Mouse (Mus musculus) heart, embryonic 11.5 days (tissue): ENCODE data around the gene Gbgt1. TPM values are rescaled to one million over a fixed set of nuclear protein-coding genes. Genes with fewer than 3 reads are reported as not detected.

ENCODE experiments used
- ATAC-seq: fragments of 200-750 bp; cut with Nextera tagmentation; replicated peaks from 2 replicates; pipeline ENCODE4 v1.8.0; 2017; ENCODE audit warnings: moderate library complexity; ENCODE audit not compliant: insufficient number of reproducible peaks, low FRiP score, low TSS enrichment
- H3K27ac ChIP-seq: fragments of 300-500 bp; sonication (generic); 2 replicates; pipeline ENCODE4 v1.5.1; 2014; ENCODE audit warnings: mild to moderate bottlenecking, low read depth, low read length
- H3K27me3 ChIP-seq: fragments of 300-500 bp; sonication (generic); 2 replicates; pipeline ENCODE4 v1.6.1; 2014; ENCODE audit warnings: mild to moderate bottlenecking, low read length, mixed read lengths; ENCODE audit not compliant: control insufficient read depth, insufficient read depth
- H3K36me3 ChIP-seq: fragments of 300-500 bp; sonication (generic); 2 replicates; pipeline ENCODE4 v1.6.1; 2014; ENCODE audit warnings: mild to moderate bottlenecking, low read length, moderate library complexity, mixed read lengths; ENCODE audit not compliant: control insufficient read depth, insufficient read depth
- H3K4me1 ChIP-seq: fragments of 300-500 bp; sonication (generic); 2 replicates; pipeline ENCODE4 v1.6.1; 2014; ENCODE audit warnings: low read length; ENCODE audit not compliant: control insufficient read depth, insufficient read depth
- H3K4me2 ChIP-seq: fragments of 300-500 bp; sonication (generic); 2 replicates; pipeline ENCODE4 v1.6.1; 2014; ENCODE audit warnings: mild to moderate bottlenecking, moderate library complexity
- H3K4me3 ChIP-seq: fragments of 300-500 bp; sonication (generic); 2 replicates; pipeline ENCODE4 v1.5.1; 2014; ENCODE audit warnings: low read depth, low read length
- H3K9ac ChIP-seq: fragments of 300-500 bp; sonication (generic); 2 replicates; pipeline ENCODE4 v1.6.1; 2014; ENCODE audit warnings: mild to moderate bottlenecking, low read depth, low read length, moderate library complexity
- H3K9me3 ChIP-seq: fragments of 300-500 bp; sonication (generic); replicated peaks from 2 replicates; pipeline ENCODE4 v1.6.1; 2016; ENCODE audit warnings: low read length; ENCODE audit not compliant: control insufficient read depth
- WGBS: fragments of 180-500 bp; shearing (Covaris S2); extraction: QIAGEN DNeasy Blood & Tissue Kit; methylation state at CpG from one replicate; pipeline ENCODE4 v1.1.7; 2014; ENCODE audit not compliant: insufficient replicate concordance; 5-methylcytosine and 5-hydroxymethylcytosine counted together
- polyA plus RNA-seq: library from polyadenylated mRNA; unstranded; fragments of >200 nt; fragmentation: Nextera tagmentation; extraction: Ambion mirVana; gene quantifications from 2 replicates; pipeline ENCODE4 v1.2.1, GENCODE M21; 2014

Gene Gbgt1
- polyA plus RNA-seq, 1 experiment from 2014 or later = 0.27 TPM

- Histone ChIP-seq H3K4me2 (no peak overlapping the region), H3K4me3 (no peak overlapping the region), H3K9ac (no peak overlapping the region), H3K36me3 (no peaks in the 10 kb centered on the region; the same call in 1 of the 2 replicates), H3K9me3 (no peaks in the 10 kb centered on the region), H3K27me3 (no peaks in the 10 kb centered on the region), H3K4me1 (peaks cover 57% of the 10 kb centered on the region), H3K27ac (no peak overlapping the region)
- WGBS = 77% methylated on average over 11 of the region's 11 CpGs
- ATAC-seq = no peak
These were observed 40.3 kb downstream of the Gbgt1 start for GRCm38 (mm10) chr2:28536766-28537633.

GRCm38 (mm10) chr2:28537634-28537920 lies 40.9 kb downstream of the Gbgt1 start:
- peaks cover 5% of the 10 kb centered on the region for H3K36me3 ChIP-seq
- 51% methylated on average over 4 of the region's 4 CpGs for WGBS
- H3K9me3 ChIP-seq = no peaks in the 10 kb centered on the region
- H3K4me1 ChIP-seq = peaks cover 51% of the 10 kb centered on the region
- no peak for ATAC-seq
- no peak overlapping the region for H3K9ac ChIP-seq
- no peak overlapping the region for H3K4me2 ChIP-seq
- H3K27me3 ChIP-seq = no peaks in the 10 kb centered on the region
- no peak overlapping the region for H3K27ac ChIP-seq
- no peak overlapping the region for H3K4me3 ChIP-seq

GRCm38 (mm10) chr2:28537995-28538816 lies 41.5 kb downstream of the Gbgt1 start:
- Histone ChIP-seq H3K4me2 (no peak overlapping the region), H3K27ac (no peak overlapping the region), H3K27me3 (no peaks in the 10 kb centered on the region), H3K36me3 (peaks cover 5% of the 10 kb centered on the region), H3K9me3 (no peaks in the 10 kb centered on the region), H3K9ac (peak overlapping the region; percentile 17; the same call in 1 of the 2 replicates), H3K4me1 (peaks cover 47% of the 10 kb centered on the region), H3K4me3 (no peak overlapping the region)
- WGBS = 77% methylated on average over 8 of the region's 8 CpGs
- no peak for ATAC-seq

- no peaks in the 10 kb centered on the region for H3K9me3 ChIP-seq
- no peak for ATAC-seq
- 50% methylated on average over 1 of the region's 1 CpGs for WGBS
- H3K27me3 ChIP-seq = no peaks in the 10 kb centered on the region
- peaks cover 45% of the 10 kb centered on the region for H3K4me1 ChIP-seq
- H3K9ac ChIP-seq = peak overlapping the region; percentile 17; the same call in 1 of the 2 replicates
- no peak overlapping the region for H3K27ac ChIP-seq
- H3K36me3 ChIP-seq = peaks cover 5% of the 10 kb centered on the region
- no peak overlapping the region for H3K4me3 ChIP-seq
- no peak overlapping the region for H3K4me2 ChIP-seq
These were observed 42.1 kb downstream of the Gbgt1 start for GRCm38 (mm10) chr2:28538817-28539128.

- H3K4me3 ChIP-seq = no peak overlapping the region
- H3K4me1 ChIP-seq = peaks cover 41% of the 10 kb centered on the region
- no peak overlapping the region for H3K27ac ChIP-seq
- H3K9ac ChIP-seq = peak overlapping the region; percentile 17; the same call in 1 of the 2 replicates
- no peak overlapping the region for H3K4me2 ChIP-seq
- WGBS = 46% methylated on average over 7 of the region's 7 CpGs
- no peaks in the 10 kb centered on the region for H3K9me3 ChIP-seq
- ATAC-seq = no peak
- no peaks in the 10 kb centered on the region for H3K27me3 ChIP-seq
- peaks cover 8% of the 10 kb centered on the region for H3K36me3 ChIP-seq
These were observed 42.5 kb downstream of the Gbgt1 start for GRCm38 (mm10) chr2:28539206-28539605.

GRCm38 (mm10) chr2:28539949-28540348 lies 43.3 kb downstream of the Gbgt1 start:
- Histone ChIP-seq H3K9ac (no peak overlapping the region), H3K4me3 (no peak overlapping the region), H3K4me2 (no peak overlapping the region), H3K27me3 (no peaks in the 10 kb centered on the region), H3K36me3 (peaks cover 8% of the 10 kb centered on the region), H3K4me1 (peaks cover 34% of the 10 kb centered on the region), H3K9me3 (no peaks in the 10 kb centered on the region), H3K27ac (no peak overlapping the region)
- whole genome bisulfite sequencing = 60% methylated on average over 2 of the region's 2 CpGs
- no peak for ATAC-seq

GRCm38 (mm10) chr2:28540587-28541227 lies 44.0 kb downstream of the Gbgt1 start:
- ATAC-seq = no peak
- Histone ChIP-seq H3K9ac (no peak overlapping the region), H3K27ac (no peak overlapping the region), H3K27me3 (no peaks in the 10 kb centered on the region), H3K36me3 (peaks cover 8% of the 10 kb centered on the region), H3K4me3 (no peak overlapping the region), H3K9me3 (no peaks in the 10 kb centered on the region), H3K4me1 (peaks cover 26% of the 10 kb centered on the region), H3K4me2 (no peak overlapping the region)
- WGBS = 73% methylated on average over 8 of the region's 8 CpGs

- Histone ChIP-seq H3K27me3 (no peaks in the 10 kb centered on the region), H3K4me2 (no peak overlapping the region), H3K36me3 (peaks cover 8% of the 10 kb centered on the region), H3K27ac (no peak overlapping the region), H3K9ac (peak overlapping the region; percentile 28; the same call in 1 of the 2 replicates), H3K4me3 (no peak overlapping the region), H3K4me1 (peaks cover 12% of the 10 kb centered on the region), H3K9me3 (no peaks in the 10 kb centered on the region)
- no peak for ATAC-seq
- WGBS = 87% methylated on average over 8 of the region's 8 CpGs
These were observed 47.2 kb downstream of the Gbgt1 start for GRCm38 (mm10) chr2:28543894-28544293.
